Mouse (Mus musculus): Measurements from ENCODE around the gene BC107364. TPM values are rescaled to one million over a fixed set of nuclear protein-coding genes. Genes with fewer than 3 reads are reported as not detected.
"Not testable (repeated sequence)": the region's sequence is repeated elsewhere in the genome, so short reads cannot be mapped to it uniquely, and the experiment has no call there.

Gene BC107364
- polyA plus RNA-seq (2015; fragmentation: Nextera tagmentation; extraction: Ambion mirVana), result not detected in 2 replicates

DNA sequence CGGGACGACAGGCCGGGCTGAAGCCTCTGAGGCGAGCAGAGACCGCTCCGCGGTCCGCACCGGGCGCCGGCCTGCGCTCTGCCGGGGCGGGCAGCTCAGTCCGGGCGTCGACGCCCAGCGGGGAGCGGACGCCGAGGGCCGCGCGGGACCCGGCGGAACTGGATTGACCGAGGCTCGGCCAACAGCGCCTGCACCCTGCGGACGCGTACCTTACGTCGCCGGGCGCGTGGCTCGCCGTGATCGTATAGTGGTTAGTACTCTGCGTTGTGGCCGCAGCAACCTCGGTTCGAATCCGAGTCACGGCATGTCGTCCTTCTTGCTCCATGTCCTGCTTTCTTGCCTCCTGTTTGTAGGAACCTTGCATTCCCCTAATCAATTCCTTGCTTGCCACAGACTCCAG, at the start of gene BC107364:
Gene BC107364 (minus strand): TSS at position 45 of the 400 bp plus-strand sequence.
- H3K4me2 ChIP-seq; ATAC-seq (ENCODE audit: low FRiP score); H3K9me3 ChIP-seq; H3K27ac ChIP-seq; H3K36me3 ChIP-seq; H3K4me1 ChIP-seq (replicated peaks); H3K9ac ChIP-seq; H3K4me3 ChIP-seq: not testable (repeated sequence)
- WGBS, result no CpG with 5 or more reads among the region's 48 CpGs
- H3K27me3 ChIP-seq, result peaks cover 16% of the 10 kb centered on the region

GRCm38 (mm10) chr3:96501391-96502115, 49.4 kb upstream of the BC107364 start:
- H3K9ac ChIP-seq, result peak overlapping the region; percentile 66
- H3K27me3 ChIP-seq, result no peaks in the 10 kb centered on the region
- WGBS, result under 1% methylated on average over 32 of the region's 32 CpGs
- peak overlapping the region; percentile 89 for H3K4me2 ChIP-seq
- peak overlapping the region; percentile 55; the same call in 1 of the 2 replicates for H3K27ac ChIP-seq
- H3K4me1 ChIP-seq (replicated peaks), result peaks cover 17% of the 10 kb centered on the region
- no peaks in the 10 kb centered on the region for H3K9me3 ChIP-seq
- peak; percentile 76 for ATAC-seq (ENCODE audit: low FRiP score)
- H3K4me3 ChIP-seq, result peak overlapping the region; percentile 72
- H3K36me3 ChIP-seq, result no peaks in the 10 kb centered on the region

- no peaks in the 10 kb centered on the region for H3K36me3 ChIP-seq
- 1% methylated on average over 19 of the region's 19 CpGs for WGBS
- H3K9ac ChIP-seq, result peak overlapping the region; percentile 80
- peak overlapping the region; percentile 72 for H3K4me3 ChIP-seq
- no peaks in the 10 kb centered on the region for H3K27me3 ChIP-seq
- no peaks in the 10 kb centered on the region for H3K9me3 ChIP-seq
- peak overlapping the region; percentile 89 for H3K27ac ChIP-seq
- peak overlapping the region; percentile 89 for H3K4me2 ChIP-seq
- ATAC-seq (ENCODE audit: low FRiP score), result peak; percentile 78
- H3K4me1 ChIP-seq (replicated peaks), result peaks cover 17% of the 10 kb centered on the region
These were observed 48.7 kb upstream of the BC107364 start for GRCm38 (mm10) chr3:96500691-96501265.

DNA sequence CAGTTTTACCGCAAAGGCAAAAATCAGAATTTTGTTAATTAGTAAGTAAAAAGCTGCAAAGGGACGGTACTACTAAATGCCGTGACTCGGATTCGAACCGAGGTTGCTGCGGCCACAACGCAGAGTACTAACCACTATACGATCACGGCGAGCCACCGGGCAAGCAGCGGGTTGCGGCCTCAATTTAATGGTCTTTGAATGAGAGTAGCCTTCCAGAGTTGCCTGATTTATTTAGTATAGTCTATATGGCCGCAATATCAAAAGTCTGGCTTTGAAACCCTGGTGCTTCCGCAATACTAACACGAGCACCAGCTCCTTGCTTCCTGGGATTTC, 48.1 kb upstream of the BC107364 start:
- WGBS, result under 1% methylated on average over 17 of the region's 17 CpGs
- peak overlapping the region; percentile 72 for H3K4me3 ChIP-seq
- H3K36me3 ChIP-seq, result no peaks in the 10 kb centered on the region
- no peaks in the 10 kb centered on the region for H3K9me3 ChIP-seq
- peak overlapping the region; percentile 80 for H3K9ac ChIP-seq
- peak overlapping the region; percentile 89 for H3K27ac ChIP-seq
- H3K4me2 ChIP-seq, result peak overlapping the region; percentile 89
- H3K4me1 ChIP-seq (replicated peaks), result peaks cover 17% of the 10 kb centered on the region
- no peaks in the 10 kb centered on the region for H3K27me3 ChIP-seq
- peak; percentile 74 for ATAC-seq (ENCODE audit: low FRiP score)

DNA sequence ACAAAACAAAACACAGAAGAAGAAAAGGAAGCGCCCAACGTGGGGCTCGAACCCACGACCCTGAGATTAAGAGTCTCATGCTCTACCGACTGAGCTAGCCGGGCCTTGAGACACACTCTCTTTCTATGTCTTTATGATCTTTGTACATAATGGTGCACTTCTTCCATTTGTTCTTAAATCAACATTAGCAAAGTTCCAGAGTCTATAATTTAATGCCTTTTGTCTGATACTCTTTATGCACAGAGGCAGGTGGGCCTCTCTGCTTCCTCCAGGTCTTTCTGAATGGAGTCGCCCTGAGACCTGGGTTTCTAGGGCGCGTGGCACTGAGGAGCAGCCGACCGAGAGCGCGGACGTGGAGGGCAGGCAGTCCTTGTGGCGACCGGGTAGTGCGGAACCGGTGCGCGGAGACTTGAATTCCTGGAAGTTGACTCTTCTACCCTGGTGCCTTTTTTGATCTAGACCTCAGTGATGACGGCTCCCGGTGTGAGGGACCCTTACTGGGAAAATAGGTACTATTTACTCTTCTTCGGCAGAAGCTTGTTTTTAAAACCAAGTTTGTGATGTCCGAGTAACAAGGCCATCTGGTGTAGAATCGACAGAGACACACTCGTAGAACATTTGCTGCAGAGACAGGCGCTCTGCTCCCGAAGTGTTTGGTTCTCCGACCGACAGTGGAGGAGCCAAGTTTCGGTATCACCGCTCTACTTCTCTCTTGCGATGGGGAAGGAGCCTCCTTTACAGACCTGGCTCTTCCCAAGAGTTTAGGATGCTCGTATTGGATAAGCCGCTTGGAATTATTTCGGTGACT, 47.6 kb upstream of the BC107364 start:
- peak overlapping the region; percentile 83 for H3K27ac ChIP-seq
- H3K9me3 ChIP-seq, result no peaks in the 10 kb centered on the region
- peaks cover 17% of the 10 kb centered on the region for H3K4me1 ChIP-seq (replicated peaks)
- peak; percentile 55 for ATAC-seq (ENCODE audit: low FRiP score)
- H3K4me2 ChIP-seq, result peak overlapping the region; percentile 89
- peak overlapping the region; percentile 78 for H3K9ac ChIP-seq
- WGBS, result under 1% methylated on average over 36 of the region's 36 CpGs
- no peaks in the 10 kb centered on the region for H3K27me3 ChIP-seq
- H3K36me3 ChIP-seq, result no peaks in the 10 kb centered on the region
- peak overlapping the region; percentile 72 for H3K4me3 ChIP-seq

DNA sequence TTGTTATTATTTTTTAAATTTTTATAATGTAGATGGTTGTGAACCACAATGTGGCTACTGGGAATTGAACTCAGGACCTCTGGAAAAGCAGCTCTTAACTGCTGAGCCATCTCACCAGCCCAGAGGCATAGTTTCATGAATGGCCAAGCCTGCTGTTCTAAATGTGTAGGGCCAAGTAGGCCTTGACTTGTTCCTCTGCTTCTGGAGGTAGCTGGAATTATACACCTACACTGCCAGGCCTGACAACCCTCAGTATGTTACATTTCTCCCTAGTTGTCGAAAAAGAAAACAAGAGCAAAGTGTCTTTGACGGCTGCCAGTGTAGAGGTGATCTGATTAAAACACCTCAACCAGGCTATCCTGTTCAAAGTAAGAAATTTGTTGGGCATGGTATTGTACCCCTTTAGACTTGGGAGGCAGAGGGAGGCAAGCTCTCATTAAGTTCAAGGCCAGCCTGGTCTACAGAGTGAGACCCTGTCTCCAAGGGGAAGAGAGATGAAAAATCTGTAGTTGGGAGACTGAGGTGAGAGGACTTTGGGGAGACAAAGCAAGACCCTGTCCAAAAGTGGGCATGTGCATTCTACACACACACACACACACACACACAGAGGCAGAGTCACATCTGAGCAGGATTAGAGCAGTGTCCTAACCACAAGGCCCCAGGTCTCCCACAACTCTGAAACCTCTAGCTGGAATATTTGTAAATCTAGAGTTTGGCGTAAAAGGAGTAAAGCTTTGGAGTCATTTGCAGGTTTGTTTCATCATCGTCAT, 46.6 kb upstream of the BC107364 start:
- no peak for ATAC-seq (ENCODE audit: low FRiP score)
- Histone ChIP-seq H3K4me1 (replicated peaks) (peaks cover 17% of the 10 kb centered on the region), H3K27ac (no peak overlapping the region), H3K4me2 (peak overlapping the region; percentile 89; the same call in 1 of the 2 replicates), H3K36me3 (no peaks in the 10 kb centered on the region), H3K9ac (no peak overlapping the region), H3K4me3 (peak overlapping the region; percentile 72; the same call in 1 of the 2 replicates), H3K9me3 (no peaks in the 10 kb centered on the region), H3K27me3 (no peaks in the 10 kb centered on the region)
- 83% methylated on average over 4 of the region's 4 CpGs for WGBS

DNA sequence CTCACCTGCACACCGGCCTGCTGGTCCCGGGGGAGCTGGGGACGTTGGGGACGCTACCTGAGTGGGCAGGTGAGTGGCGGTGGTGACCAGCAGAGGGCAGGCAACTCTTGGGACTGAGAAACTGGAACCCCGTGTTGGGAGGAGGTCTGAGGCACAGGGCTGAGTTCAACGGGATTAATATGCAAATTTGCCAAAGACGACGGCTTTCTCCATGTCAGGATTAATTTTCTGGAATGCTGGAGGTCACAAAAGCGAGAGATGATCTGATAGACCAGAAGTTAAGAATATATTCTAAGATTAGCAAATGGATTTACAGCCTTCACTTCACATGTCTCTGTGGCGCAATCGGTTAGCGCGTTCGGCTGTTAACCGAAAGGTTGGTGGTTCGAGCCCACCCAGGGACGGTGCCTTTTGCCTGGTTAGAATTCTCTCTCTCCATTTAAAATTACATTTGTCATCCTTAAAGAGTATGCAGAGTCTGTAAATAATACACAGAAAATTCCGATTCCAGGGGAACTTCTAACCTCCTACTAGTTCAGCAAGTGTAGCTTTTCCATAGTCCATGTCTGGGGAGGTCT, 45.4 kb upstream of the BC107364 start:
- H3K4me1 ChIP-seq (replicated peaks), result peaks cover 11% of the 10 kb centered on the region
- H3K27me3 ChIP-seq, result no peaks in the 10 kb centered on the region
- WGBS, result under 1% methylated on average over 19 of the region's 19 CpGs
- ATAC-seq (ENCODE audit: low FRiP score), result no peak
- H3K4me2 ChIP-seq, result peak overlapping the region; percentile 77
- peak overlapping the region; percentile 62 for H3K27ac ChIP-seq
- H3K9me3 ChIP-seq, result no peaks in the 10 kb centered on the region
- no peaks in the 10 kb centered on the region for H3K36me3 ChIP-seq
- H3K9ac ChIP-seq, result peak overlapping the region; percentile 55; the same call in 1 of the 2 replicates
- peak overlapping the region; percentile 51 for H3K4me3 ChIP-seq

GRCm38 (mm10) chr3:96496620-96497275, 44.6 kb upstream of the BC107364 start:
- H3K27me3 ChIP-seq; H3K27ac ChIP-seq; H3K9me3 ChIP-seq; H3K36me3 ChIP-seq; H3K4me1 ChIP-seq (replicated peaks); ATAC-seq (ENCODE audit: low FRiP score): not testable (repeated sequence)
- H3K4me2 ChIP-seq, result peak overlapping the region; percentile 77
- WGBS, result 17% methylated on average over 14 of the region's 14 CpGs
- peak overlapping the region; percentile 51 for H3K4me3 ChIP-seq
- H3K9ac ChIP-seq, result peak overlapping the region; percentile 55; the same call in 1 of the 2 replicates

- H3K4me2 ChIP-seq, result no peak overlapping the region; the same call in 1 of the 2 replicates
- H3K27me3 ChIP-seq, result no peaks in the 10 kb centered on the region
- peaks cover 8% of the 10 kb centered on the region for H3K4me1 ChIP-seq (replicated peaks)
- H3K36me3 ChIP-seq, result no peaks in the 10 kb centered on the region
- ATAC-seq (ENCODE audit: low FRiP score), result no peak
- H3K9me3 ChIP-seq, result no peaks in the 10 kb centered on the region
- H3K9ac ChIP-seq, result no peak overlapping the region
- H3K27ac ChIP-seq, result no peak overlapping the region
- WGBS, result 61% methylated on average over 7 of the region's 7 CpGs
- H3K4me3 ChIP-seq, result no peak overlapping the region
These were observed 44.1 kb upstream of the BC107364 start for GRCm38 (mm10) chr3:96496216-96496615.

GRCm38 (mm10) chr3:96495490-96496210, 43.5 kb upstream of the BC107364 start:
- H3K27me3 ChIP-seq, result no peaks in the 10 kb centered on the region
- H3K9me3 ChIP-seq, result no peaks in the 10 kb centered on the region
- H3K9ac ChIP-seq, result no peak overlapping the region
- peaks cover 8% of the 10 kb centered on the region for H3K4me1 ChIP-seq (replicated peaks)
- no peak for ATAC-seq (ENCODE audit: low FRiP score)
- no peak overlapping the region for H3K27ac ChIP-seq
- no peak overlapping the region for H3K4me2 ChIP-seq
- H3K4me3 ChIP-seq, result no peak overlapping the region
- 97% methylated on average over 1 of the region's 1 CpGs for WGBS
- no peaks in the 10 kb centered on the region for H3K36me3 ChIP-seq

- H3K4me3 ChIP-seq, result no peak overlapping the region
- no peaks in the 10 kb centered on the region for H3K36me3 ChIP-seq
- peaks cover 8% of the 10 kb centered on the region for H3K4me1 ChIP-seq (replicated peaks)
- no peak overlapping the region for H3K9ac ChIP-seq
- WGBS, result 95% methylated on average over 3 of the region's 3 CpGs
- no peak overlapping the region for H3K4me2 ChIP-seq
- H3K27me3 ChIP-seq, result no peaks in the 10 kb centered on the region
- no peak overlapping the region for H3K27ac ChIP-seq
- no peaks in the 10 kb centered on the region for H3K9me3 ChIP-seq
- no peak for ATAC-seq (ENCODE audit: low FRiP score)
These were observed 42.8 kb upstream of the BC107364 start for GRCm38 (mm10) chr3:96494912-96495311.

Data from hindbrain, embryonic 13.5 days (tissue).